Mouse (Mus musculus): ENCODE measurements around the gene Arpc5l. TPM values are rescaled to one million over a fixed set of nuclear protein-coding genes. Genes with fewer than 3 reads are reported as not detected.

Gene Arpc5l
- polyA plus RNA-seq, 1 experiment from 2014 or later = 118 TPM

DNA sequence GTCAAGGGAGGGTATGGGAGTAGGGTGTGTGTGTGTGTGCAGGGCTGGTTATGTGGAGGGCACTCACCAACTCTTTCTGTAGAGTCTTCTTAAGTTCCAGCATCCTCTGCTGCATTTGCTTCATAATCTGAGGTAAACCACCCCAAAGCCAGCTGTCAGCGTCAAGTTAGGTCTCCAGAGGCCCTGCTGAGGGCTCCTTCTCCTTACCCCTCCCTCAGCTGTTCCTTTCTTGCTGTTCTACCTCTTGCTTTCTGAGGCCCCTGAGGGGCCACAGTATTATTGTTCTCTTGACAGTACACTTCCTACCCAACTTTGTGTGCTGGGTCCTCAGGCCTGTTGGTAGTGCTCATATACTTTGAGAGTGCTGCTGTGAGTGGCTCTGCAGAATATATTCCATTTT lies 14.9 kb downstream of the Arpc5l start:
- Histone ChIP-seq H3K9me3 (no peaks in the 10 kb centered on the region), H3K4me1 (no peaks in the 10 kb centered on the region), H3K27ac (no peak overlapping the region), H3K36me3 (peaks cover 87% of the 10 kb centered on the region), H3K27me3 (ENCODE audit: insufficient read depth, poor library complexity, severe bottlenecking) (no peaks in the 10 kb centered on the region), H3K4me3 (no peak overlapping the region)
- WGBS = 89% methylated on average over 1 of the region's 1 CpGs
- no peak for DNase-seq (ENCODE audit: low spot score)

- DNase-seq (ENCODE audit: low spot score) = no peak
- H3K27ac ChIP-seq = no peak overlapping the region
- peaks cover 81% of the 10 kb centered on the region for H3K36me3 ChIP-seq
- WGBS = 90% methylated on average over 1 of the region's 1 CpGs
- no peaks in the 10 kb centered on the region for H3K27me3 ChIP-seq (ENCODE audit: insufficient read depth, poor library complexity, severe bottlenecking)
- no peak overlapping the region for H3K4me3 ChIP-seq
- no peaks in the 10 kb centered on the region for H3K9me3 ChIP-seq
- no peaks in the 10 kb centered on the region for H3K4me1 ChIP-seq
Observed at GRCm38 (mm10) chr2:39031611-39032010, 26.5 kb downstream of the Arpc5l start.

- Histone ChIP-seq H3K27ac (no peak overlapping the region), H3K27me3 (ENCODE audit: insufficient read depth, poor library complexity, severe bottlenecking) (no peaks in the 10 kb centered on the region), H3K4me1 (no peaks in the 10 kb centered on the region), H3K36me3 (peaks cover 80% of the 10 kb centered on the region), H3K4me3 (no peak overlapping the region), H3K9me3 (no peaks in the 10 kb centered on the region)
- no peak for DNase-seq (ENCODE audit: low spot score)
- 93% methylated on average over 1 of the region's 1 CpGs for WGBS
Observed at GRCm38 (mm10) chr2:39040215-39040614, 35.1 kb downstream of the Arpc5l start.

DNA sequence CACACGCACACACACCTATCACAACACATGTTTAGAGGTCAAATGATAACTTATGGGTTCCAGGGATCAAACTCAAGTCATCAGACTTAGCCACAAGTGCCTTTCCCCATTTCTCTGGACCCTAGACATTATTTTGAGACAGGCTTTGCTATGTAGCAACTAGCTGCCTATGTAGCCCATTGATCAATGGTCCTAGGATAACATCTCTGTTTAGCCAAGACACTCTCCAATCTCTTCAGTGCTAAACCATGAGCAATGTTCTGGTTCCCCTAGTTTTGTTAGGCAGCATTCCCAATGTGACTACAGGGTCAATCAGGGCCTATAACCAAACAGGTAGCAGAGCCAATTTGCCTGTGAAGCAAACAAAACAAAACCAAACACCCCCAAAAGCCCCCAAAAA lies 43.4 kb downstream of the Arpc5l start:
- Histone ChIP-seq H3K9me3 (no peaks in the 10 kb centered on the region), H3K27ac (no peak overlapping the region), H3K4me3 (no peak overlapping the region), H3K27me3 (ENCODE audit: insufficient read depth, poor library complexity, severe bottlenecking) (no peaks in the 10 kb centered on the region), H3K36me3 (peaks cover 86% of the 10 kb centered on the region), H3K4me1 (no peaks in the 10 kb centered on the region)
- WGBS = 88% methylated on average over 1 of the region's 1 CpGs
- no peak for DNase-seq (ENCODE audit: low spot score)

DNA sequence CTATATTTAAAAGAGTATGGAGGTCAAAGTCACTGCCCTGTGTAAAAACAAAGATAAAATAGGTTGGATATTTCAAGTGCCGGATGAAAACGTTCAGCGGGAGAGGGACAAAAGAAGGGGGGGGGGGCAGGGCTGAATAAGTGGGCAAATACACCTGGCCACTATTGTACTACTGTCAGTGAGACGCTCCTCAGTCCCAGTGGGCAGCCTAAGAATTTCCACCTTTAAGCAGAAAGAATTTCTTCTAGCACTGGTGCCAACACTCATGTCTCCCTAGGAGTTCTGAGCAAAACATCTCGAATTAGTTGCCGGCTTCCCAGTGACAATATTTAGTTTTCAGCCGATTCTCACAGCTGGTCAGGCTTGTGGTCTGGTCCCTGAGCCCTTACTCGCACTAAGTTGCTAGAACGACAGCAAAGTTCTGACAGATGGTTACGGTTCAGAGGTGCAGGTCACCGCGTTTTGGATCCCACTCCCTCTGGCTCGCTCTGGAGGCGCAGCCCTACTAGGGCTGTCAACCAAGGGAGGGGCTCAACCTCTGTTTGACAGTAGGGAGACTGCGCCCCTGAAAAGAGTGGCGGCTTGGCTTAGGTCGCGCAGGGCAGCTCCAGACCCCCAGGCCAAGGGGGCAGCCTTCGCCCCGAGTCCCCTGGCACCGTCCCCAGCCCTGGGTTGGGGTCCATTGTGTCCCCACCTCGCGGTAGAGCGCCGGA lies 59.7 kb downstream of the Arpc5l start:
- WGBS = 6% methylated on average over 25 of the region's 25 CpGs
- Histone ChIP-seq H3K27me3 (ENCODE audit: insufficient read depth, poor library complexity, severe bottlenecking) (no peaks in the 10 kb centered on the region), H3K4me1 (peaks cover 2% of the 10 kb centered on the region; the same call in 1 of the 2 replicates), H3K4me3 (peak overlapping the region; percentile 94), H3K9me3 (no peaks in the 10 kb centered on the region), H3K27ac (peak overlapping the region; percentile 96), H3K36me3 (peaks cover 18% of the 10 kb centered on the region)
- DNase-seq (ENCODE audit: low spot score) = no peak

Other genes with a start within 250 kb of the Arpc5l start
- gene Nr6a1, start 77.7 kb upstream of the Arpc5l start, polyA plus RNA-seq (2016; fragmentation: Nextera tagmentation; extraction: Ambion mirVana) = 2.1 and 4.5 TPM in 2 replicates
- gene Olfml2a, start 73.4 kb upstream of the Arpc5l start, polyA plus RNA-seq (2016; fragmentation: Nextera tagmentation; extraction: Ambion mirVana) = 2.1 and 3.0 TPM in 2 replicates
- gene Wdr38, start 7.9 kb upstream of the Arpc5l start, polyA plus RNA-seq (2016; fragmentation: Nextera tagmentation; extraction: Ambion mirVana) = 0.89 and 1.4 TPM in 2 replicates
- 724 and 889 TPM in 2 replicates for gene Rpl35, start 276 bp downstream of the Arpc5l start, polyA plus RNA-seq (2016; fragmentation: Nextera tagmentation; extraction: Ambion mirVana)
- gene Golga1, start 60.2 kb downstream of the Arpc5l start, polyA plus RNA-seq (2016; fragmentation: Nextera tagmentation; extraction: Ambion mirVana) = 18.1 and 18.5 TPM in 2 replicates
- 7.1 and 7.3 TPM in 2 replicates for gene Scai, start 185.4 kb downstream of the Arpc5l start, polyA plus RNA-seq (2016; fragmentation: Nextera tagmentation; extraction: Ambion mirVana)
- gene Ppp6c, start 221.1 kb downstream of the Arpc5l start, polyA plus RNA-seq (2016; fragmentation: Nextera tagmentation; extraction: Ambion mirVana) = 52.1 and 61.0 TPM in 2 replicates

Data from heart, embryonic 10.5 days (tissue).